Mouse (Mus musculus): ENCODE results near the gene Tekt5.

- TF ChIP-seq GATA1 (IDR thresholded peaks at IDR 0.05; ENCODE audit: borderline replicate concordance, low read length) = no peak
- no peak for TF ChIP-seq FLI1 (IDR thresholded peaks at IDR 0.05; ENCODE audit: low read length)
Observed at GRCm38 (mm10) chr16:10351050-10351636, 44.1 kb downstream of the Tekt5 start.
